Mouse (Mus musculus) erythroblast, embryonic 14.5 days (primary cell): Measurements from ENCODE around the gene Aunip.

Experiments
- GATA1 ChIP-seq: IDR thresholded peaks from 2 replicates; pipeline ENCODE4 v1.6.1; 2012; ENCODE audit warnings: low read length, inconsistent platforms, mixed read lengths
- TAL1 ChIP-seq: IDR thresholded peaks from 3 replicates; pipeline ENCODE4 v1.6.1; 2012; ENCODE audit warnings: low read length, inconsistent platforms, mixed read lengths

GRCm38 (mm10) chr4:134501095-134501494 is 9.7 kb upstream of the Aunip start:
- no peak for TF ChIP-seq TAL1
- TF ChIP-seq GATA1: no peak
